Mouse (Mus musculus): ENCODE data around the gene Hspe1. TPM values are rescaled to one million over a fixed set of nuclear protein-coding genes. Genes with fewer than 3 reads are reported as not detected.
A peak's percentile ranks its signal among the peaks of the same experiment; 100 is the strongest.
"Not testable (repeated sequence)": the region's sequence is repeated elsewhere in the genome, so short reads cannot be mapped to it uniquely, and the experiment has no call there.

Hspe1 gene
- 100 to 1,000 TPM; 159 to 187 TPM for total RNA-seq (2021)

DNA sequence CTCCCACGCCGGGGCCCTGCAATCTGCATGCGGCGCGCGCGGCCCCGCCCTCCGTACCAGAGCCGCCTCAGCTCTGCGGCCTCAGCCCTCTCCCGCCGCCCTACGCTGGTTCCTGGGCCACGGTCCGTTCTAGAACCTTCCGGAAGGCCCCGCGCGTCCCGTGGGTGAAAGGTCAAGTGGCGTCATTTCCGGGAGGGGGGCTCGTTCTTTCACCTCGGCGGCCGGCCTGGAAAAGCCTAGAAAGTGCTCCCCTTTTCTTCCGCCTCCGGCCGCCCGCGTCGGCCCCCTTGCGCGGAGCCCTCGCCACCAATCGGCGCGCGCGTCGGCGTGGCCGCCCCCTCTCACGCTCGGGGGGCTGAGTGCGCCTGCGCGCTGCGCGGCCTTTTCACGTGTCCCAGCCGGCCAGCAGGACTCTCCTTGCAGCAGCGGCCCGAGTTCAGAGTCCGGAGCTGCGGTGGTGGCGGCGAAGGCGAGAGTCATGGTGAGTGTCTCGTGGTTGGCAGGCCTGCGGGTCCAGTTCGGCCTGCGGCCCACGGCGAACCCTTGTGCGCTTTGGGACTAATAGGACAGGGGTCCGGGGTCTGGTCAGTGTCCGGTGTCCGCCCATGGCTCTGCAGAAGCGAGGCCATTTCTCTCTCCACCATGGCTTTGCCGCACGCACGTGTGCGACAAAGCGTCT lies at the start of gene Hspe1, which contains the start of gene Hspd1:
TSS of gene Hspe1 (plus strand) at position 201 of the 679 bp plus-strand sequence.
TSS of gene Hspd1 (minus strand) at position 312 of the 679 bp plus-strand sequence.
- intact Hi-C loops (cut with DNase I) = loop anchor here (1.0 to 5.0 kb wide), 4 partner anchors 35 to 149 kb away; partner anchors contain the start of genes Coq10b, Mars2, Mob4 and Sf3b1
- peak; percentile 97 for DNase-seq (ENCODE audit: low spot score)

DNA sequence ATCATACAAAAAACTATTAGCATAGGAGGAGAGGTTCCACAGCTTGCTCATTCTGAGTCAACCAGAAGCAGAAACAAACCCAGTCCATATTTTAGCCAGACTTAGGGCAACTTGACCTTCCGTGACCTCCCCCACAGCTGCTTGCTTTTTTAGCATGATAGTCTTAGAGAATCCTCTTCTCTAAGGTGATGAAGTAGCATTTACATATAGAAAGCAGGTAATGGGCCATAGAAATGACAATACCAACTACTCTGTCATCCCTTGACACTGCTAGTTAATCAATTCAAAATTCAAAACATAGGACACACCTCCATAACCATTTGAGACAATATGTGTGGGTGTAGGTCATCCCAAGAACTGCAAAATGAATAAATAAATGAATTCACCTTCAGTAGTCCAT lies 48.0 kb upstream of the Hspe1 start:
- no peak for DNase-seq (ENCODE audit: low spot score)
- intact Hi-C loops (cut with DNase I) = no loop called here

DNA sequence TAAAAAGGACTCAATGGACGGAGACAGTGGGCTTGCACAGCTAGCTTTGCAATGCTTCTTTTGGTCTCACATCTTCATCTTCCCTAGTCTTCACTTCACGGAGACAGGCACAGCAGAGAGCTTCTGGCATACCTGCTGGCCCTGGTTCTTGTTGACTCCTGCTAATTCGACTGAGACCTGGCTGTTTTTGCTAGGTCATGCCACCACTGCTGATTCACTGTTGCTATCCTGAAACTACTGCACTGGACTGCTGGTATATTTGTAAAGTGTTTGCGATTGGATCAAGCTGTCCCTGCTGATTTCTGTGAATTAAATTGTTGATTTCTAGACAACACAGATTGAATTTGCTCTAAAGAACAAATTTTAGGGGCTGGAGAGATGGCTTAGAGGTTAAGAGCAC lies 46.2 kb upstream of the Hspe1 start:
- intact Hi-C loops (cut with DNase I) = no loop called here

DNA sequence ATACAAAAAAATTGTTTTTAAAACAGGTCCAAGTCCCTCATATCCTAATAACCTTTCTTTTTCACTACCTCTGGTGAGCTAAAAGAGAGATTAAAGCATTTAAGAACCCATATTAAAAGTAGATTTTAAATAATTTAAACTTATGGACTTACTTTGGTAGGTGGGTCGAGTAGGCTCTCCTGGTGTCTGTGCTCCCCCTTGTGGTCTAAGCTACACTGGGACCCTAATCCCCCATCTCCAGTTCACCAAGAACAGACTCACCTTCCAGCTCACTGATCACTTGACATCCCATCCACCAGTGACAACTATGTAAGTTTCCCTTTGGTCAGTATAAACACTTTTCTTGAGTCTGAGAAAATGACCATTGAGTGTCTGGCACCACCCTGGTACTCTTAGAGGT lies 45.7 kb upstream of the Hspe1 start:
- DNase-seq (ENCODE audit: low spot score) = no peak
- intact Hi-C loops (cut with DNase I) = no loop called here

More for the DNA sequence above, 46.2 kb upstream of the Hspe1 start:
- DNase-seq (ENCODE audit: low spot score) = no peak

DNA sequence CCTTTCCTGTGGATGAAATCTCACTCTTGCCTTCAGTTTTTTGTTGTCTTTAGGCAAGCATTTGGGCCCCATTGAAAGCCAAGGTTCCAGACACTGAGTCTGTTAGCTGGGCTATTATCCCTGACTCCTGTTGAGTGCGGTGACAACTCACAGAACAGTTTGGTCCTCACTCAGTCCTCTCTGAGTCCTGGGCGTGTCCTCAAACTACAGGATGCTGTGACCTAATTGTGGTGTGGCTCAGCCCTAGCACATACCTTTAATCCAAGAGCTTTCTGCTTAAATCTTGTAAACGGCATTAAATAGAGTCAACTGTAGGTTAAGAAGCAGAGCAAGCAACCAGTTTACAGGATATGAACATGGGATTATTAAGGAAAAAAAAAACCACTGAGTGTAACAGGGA lies 44.8 kb upstream of the Hspe1 start:
- DNase-seq (ENCODE audit: low spot score) = no peak
- intact Hi-C loops (cut with DNase I) = no loop called here

DNA sequence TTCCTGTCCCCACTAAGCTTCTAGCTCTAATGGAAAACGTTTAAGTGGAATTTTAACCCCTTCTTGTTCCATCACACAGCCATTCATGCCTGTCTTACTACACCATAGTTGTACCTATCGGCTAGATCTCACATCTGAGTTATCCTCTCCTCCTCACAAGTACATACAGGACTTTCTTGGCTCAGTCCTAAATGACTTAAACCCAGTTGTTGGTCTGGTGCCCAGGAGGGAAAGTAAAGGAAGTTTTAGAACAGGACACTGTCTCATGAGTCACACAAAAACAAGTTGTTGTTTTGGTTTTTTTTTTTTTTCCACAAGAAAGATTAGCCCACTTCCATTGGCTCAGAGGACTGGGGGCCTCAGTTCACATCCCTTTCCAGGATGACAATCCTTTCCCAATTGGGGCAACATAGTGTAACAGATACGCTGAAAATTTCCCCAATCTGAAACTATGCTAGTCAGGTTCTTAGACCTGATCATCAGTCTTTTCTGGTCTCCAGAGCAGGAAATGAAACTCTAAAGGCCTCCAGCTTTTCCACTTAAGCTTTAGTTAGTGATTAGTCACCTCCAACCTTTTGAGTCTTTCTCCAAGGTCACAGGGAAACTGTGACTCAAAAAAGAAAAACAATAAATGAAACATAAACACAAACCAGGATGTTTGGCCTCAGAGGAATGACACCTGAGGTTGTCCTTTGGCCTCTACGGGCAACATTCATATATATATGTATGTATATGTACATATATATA lies 38.9 kb upstream of the Hspe1 start:
- intact Hi-C loops (cut with DNase I) = no loop called here
- DNase-seq (ENCODE audit: low spot score) = no peak

DNA sequence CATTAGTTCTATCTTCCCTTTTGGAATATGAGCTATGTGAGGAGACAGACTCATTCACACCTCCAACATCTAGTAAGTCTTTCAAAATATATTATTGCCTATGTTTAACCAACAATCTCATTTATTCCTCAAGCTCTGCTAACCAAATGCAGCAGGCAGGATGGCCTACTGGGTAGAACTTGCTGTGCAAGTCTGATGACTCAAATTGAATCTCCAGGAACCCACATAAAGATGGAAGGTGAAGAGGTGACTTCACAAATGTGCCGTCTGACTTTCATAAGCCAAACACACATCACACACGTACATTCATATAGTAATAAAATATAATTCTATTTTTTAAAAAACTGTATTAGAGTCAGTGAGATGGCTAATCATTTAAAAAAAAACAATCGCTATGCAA lies 36.3 kb upstream of the Hspe1 start:
- DNase-seq (ENCODE audit: low spot score) = no peak
- intact Hi-C loops (cut with DNase I) = loop anchor here (2.0 kb wide), 1 partner anchor 35 kb away; no protein-coding TSS in a partner anchor

DNA sequence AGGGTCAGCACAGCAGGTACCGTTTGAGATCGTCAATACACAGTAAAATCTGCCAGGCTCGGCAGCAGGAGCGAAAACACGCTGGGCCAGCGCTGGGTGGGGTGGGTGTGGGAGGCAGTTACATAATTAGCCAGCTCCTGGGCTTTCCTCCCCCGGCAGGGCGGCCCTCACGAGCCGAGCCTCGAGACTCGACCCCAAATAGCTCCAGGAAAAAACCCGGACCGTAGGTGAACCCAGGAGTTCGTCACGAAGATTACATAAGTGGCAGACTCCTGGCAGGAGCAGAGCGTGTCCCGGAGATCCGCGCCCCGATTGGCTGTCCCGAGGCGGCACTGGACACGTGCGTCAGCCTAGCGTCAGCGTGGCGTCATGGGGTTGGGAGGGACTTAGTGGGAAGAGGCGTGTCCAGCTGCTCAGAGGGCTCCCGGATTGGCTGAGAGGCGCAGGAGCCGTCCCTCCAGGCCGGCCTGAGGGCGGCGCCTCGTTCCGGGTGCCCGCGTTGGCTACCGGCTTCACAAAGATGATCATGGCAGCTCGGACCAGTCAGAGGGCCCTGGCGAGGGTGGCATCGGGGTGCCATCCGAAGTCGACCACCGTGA lies 35.5 kb upstream of the Hspe1 start, which contains the start of gene Coq10b:
TSS of gene Coq10b (plus strand) at position 416 of the 599 bp plus-strand sequence.
- peak; percentile 99 for DNase-seq (ENCODE audit: low spot score)
- intact Hi-C loops (cut with DNase I) = loop anchor here (2.0 kb wide), 1 partner anchor 34 kb away; no protein-coding TSS in a partner anchor

DNA sequence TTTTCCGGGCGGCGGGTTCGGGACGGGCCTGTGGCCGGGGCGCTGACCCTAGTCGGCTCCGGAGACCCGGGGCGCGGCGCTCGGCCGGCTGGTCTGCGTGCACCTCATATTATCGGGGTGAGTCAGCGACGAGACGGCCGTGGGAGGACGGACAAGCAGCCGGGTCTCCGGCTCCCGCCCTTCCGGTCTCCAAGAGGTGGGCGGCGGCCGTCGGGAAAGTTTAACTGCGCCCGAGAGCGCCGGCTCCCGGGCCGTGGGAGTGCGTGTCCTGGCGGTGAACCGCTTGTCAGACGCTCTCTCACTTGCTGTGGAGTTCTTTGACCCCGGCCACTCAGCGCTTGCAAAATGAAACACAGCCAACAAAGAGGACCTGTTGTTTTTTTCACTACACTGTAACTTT lies 34.9 kb upstream of the Hspe1 start:
- intact Hi-C loops (cut with DNase I) = loop anchor here (2.0 kb wide), 1 partner anchor 34 kb away; no protein-coding TSS in a partner anchor
- DNase-seq (ENCODE audit: low spot score) = peak; percentile 83

DNA sequence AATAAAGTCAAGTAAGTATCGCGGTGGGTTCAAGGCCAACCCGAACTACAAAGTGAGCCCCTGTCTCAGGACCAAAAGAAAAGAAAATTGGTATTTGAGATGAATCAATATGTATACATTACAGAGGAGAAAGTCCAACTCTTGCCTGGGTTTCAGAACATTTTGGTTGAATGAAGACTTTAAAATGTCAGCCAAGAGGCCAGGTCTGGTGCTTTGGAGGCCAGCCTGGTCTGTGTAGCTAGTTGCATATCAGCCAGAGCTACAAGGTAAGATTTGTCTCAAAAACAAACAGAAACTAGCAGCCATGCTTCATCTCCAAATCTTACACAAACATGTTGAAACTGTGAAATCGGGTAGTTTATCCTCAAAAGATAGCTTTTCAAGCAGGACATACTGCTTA lies 34.3 kb upstream of the Hspe1 start:
- intact Hi-C loops (cut with DNase I) = loop anchor here (2.0 kb wide), 1 partner anchor 33 kb away; no protein-coding TSS in a partner anchor
- DNase-seq (ENCODE audit: low spot score) = no peak

DNA sequence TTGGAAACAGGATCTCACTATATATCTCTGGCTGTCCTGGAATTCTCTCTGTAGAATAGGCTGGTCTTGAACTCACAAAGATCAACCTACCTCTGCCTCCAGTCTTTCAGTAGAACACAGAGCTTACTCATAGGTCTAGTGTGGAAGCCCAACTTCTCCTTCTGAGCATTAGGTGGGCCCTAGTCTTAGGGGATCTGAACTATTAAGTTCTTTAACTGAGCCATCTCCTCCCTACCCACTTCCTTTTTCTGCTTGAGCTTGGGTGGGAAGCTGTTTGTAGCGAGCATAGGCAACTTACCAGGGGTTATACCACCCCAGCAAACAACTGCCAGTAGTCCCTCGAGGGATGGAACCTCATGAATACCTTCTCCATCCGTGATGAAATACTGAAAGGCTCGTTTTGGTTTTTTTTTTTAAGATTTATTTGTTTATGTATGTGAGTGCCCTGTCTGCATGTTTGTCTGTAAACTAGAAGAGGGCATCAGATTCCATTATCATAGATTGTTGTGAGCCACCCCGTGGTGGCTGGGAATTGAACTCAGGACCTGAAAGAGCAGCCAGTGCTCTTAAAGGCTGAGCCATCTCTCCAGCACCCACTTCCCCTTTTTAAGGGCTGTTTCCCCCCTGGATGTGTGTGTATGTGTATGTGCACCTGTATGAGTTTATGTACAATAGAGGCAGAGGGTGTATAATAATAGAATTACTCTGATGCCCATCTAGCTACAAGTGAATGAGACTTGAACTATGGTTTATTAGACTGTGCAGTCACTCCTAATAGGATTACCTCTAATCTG lies 32.4 kb upstream of the Hspe1 start:
- intact Hi-C loops (cut with DNase I) = no loop called here
- DNase-seq (ENCODE audit: low spot score) = no peak

DNA sequence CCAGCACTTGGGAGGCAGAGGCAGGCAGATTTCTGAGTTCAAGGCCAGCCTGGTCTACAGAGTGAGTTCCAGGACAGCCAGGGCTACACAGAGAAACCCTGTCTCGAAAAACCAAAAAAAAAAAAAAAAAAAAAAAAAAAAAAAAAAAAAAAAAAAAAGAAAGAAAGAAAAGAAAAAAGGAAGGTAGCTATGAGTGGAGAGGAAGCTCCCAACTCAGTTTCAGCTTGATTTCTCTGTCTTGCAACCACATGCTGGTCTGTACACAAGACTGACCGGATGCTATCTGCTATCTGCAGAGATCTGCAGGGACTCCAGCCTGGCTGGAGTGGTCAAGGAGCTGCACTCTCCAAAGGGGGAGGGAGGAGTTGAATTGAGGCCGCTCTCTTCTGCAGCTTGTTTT lies 29.5 kb upstream of the Hspe1 start:
- DNase-seq (ENCODE audit: low spot score); intact Hi-C loops (cut with DNase I): not testable (repeated sequence)

DNA sequence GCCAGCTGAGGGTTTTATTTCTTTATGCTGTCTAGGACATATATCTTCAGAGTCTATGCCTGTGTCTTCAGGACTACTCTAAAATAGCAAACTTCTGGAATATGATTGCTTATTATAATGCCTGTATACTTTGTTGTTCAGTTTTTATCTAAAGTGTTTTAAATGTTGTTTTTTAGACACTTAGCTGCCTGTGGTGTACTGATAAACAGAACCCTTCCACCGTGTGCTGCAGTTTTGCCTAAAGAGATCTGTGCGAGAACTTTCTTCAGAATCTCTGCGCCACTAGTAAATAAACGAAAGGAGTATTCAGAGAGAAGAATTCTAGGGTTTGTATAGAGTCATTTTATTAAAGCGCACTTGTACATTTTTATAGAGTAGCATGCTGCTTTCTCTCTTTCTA lies 26.8 kb upstream of the Hspe1 start:
- intact Hi-C loops (cut with DNase I) = no loop called here
- DNase-seq (ENCODE audit: low spot score) = no peak

DNA sequence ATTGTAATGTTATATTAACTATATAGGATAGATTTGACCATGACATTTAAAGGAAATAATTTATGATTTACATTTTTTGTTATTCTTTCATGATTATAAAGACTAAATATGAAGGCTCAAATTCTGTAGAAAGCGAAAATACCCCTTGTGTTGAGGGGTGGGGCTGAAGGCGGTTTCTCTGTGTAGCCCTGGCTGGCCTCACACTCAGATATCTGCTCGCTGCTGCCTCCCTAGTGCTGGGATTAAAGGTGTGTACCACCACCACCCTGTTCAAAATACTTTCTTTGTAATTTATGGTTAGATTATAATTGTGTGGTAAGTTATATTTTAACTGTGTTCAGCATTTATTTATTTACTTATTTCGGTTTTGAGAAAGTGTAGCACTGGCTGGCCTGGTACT lies 26.2 kb upstream of the Hspe1 start:
- DNase-seq (ENCODE audit: low spot score) = no peak
- intact Hi-C loops (cut with DNase I) = no loop called here

DNA sequence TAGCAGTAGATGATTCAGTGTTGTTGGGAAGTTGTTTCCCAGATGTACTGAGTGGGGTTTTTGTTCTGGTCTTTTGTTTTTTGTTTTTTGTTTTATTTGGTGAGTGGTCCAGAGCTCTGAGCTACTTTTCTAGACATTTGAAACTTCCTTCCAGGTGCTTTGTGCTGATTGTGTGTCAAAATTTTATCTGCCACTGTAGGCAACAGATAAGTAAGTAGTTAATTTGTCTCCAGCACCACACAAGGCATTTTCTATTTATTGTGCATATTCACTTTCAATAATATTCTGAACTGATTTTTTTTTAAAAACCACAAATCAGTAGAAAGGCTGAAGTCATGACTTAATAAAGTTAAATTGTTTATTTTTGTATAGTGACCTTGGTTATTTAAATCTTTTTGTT lies 15.6 kb upstream of the Hspe1 start:
- DNase-seq (ENCODE audit: low spot score); intact Hi-C loops (cut with DNase I): not testable (repeated sequence)

DNA sequence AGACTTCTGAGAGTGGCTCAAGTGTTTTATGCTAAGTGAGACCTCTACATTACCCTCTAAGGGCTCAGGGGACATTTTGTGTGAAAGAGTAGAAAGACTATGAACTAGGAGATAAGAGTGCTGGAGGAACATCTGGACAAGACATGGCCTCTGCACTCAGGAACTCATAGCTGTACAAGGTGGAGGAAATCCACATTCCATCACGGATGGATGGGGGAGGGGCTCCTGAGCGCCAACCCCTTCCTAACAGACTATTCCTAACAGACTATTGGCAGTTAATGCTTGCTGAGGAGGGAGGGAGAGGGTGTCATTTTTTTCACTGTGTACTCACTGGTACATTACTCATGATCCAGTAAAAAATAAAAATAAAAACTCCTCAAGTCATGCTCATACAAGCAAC lies 13.2 kb upstream of the Hspe1 start:
- intact Hi-C loops (cut with DNase I) = no loop called here
- DNase-seq (ENCODE audit: low spot score) = no peak

DNA sequence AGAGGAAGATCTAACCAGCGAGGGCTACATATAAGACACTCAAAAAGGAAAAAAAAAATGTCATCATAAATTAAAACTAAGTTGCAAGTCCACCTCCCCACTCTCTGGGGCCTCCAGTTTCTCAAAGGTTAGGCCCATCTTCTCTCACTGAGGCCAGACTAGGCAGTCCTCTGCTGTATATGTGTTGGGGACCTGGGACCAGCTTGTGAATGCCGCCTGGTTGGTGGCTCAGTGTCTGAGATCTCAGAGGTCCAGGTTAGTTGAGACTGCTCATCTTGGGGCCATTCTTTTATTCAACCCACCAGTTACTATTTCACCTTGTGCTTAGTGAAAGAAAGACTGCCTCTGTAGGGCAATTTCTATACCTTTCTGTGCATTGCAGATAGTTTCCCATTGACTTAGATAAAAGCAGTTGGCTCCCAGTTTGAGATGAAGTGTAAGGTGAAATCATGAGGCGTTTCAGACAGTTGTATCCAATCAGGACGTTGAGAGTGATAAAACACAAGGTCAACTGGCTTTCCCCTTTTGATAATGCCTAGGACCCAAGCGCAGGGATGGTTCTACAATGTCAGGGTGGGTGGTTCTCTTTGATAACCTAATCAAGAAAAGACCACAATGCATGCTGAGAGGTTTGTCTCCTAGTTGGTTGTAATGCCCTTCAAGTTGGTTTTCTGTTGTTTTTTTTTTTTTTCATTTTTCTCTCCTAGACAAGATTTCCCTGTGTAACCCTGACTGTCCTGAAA lies 12.1 kb upstream of the Hspe1 start:
- DNase-seq (ENCODE audit: low spot score) = no peak
- intact Hi-C loops (cut with DNase I) = no loop called here

DNA sequence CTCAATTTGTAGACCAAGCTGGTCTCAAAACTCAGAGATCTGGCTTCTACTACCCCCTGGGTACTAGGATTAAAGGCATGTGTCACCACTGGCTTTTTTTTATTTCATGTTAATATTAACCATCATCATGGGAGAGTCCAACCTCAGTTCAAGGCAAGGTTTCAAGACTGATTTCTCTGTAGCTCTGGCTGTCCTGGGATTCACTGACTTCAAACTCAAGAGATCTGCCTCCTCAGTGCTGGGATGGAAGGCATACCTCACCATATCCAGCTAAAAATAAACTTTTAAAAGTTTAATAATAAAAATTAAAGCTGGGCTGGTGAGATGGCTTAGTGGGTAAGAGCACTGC lies 11.6 kb upstream of the Hspe1 start:
- no peak for DNase-seq (ENCODE audit: low spot score)
- intact Hi-C loops (cut with DNase I) = no loop called here

DNA sequence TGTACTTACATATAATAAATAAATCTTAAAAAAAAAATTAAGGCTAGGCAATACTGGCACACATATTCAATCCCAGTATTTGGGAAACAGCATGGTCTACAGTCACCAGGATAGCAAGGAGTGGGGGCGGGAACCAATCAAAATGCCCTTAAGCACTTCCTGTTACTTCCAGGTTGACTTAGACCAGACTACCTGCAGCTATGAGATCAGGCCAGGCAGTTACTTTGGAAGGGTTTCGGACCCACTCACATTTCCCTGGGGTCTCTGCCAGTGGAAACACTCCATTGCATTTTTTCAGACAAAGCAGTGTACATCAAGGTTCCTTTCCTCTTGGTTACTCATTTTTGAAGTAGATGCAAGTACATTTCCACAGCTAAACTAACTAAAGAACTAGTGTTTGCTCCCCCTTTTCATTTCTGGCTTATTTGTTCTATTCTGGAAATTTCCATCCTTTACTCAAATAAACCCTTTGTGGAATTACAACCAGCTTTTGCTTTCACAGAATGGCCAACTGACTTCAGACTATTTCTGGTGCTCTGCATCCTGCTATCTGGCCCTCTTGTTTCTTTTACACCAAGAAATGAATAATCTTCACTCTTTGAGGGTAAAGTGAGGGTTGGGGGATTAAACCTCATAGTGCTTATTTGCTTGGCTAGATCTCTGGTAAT lies 10.9 kb upstream of the Hspe1 start:
- no peak for DNase-seq (ENCODE audit: low spot score)
- intact Hi-C loops (cut with DNase I) = no loop called here

All from heart, postnatal 25 days (tissue).